Mouse (Mus musculus): ENCODE data around the gene Pcare. TPM values are rescaled to one million over a fixed set of nuclear protein-coding genes. Genes with fewer than 3 reads are reported as not detected.
"Not testable (repeated sequence)": the region's sequence is repeated elsewhere in the genome, so short reads cannot be mapped to it uniquely, and the experiment has no call there.

Pcare gene
- polyA plus RNA-seq, 1 experiment from 2014 or later, result not detected

DNA sequence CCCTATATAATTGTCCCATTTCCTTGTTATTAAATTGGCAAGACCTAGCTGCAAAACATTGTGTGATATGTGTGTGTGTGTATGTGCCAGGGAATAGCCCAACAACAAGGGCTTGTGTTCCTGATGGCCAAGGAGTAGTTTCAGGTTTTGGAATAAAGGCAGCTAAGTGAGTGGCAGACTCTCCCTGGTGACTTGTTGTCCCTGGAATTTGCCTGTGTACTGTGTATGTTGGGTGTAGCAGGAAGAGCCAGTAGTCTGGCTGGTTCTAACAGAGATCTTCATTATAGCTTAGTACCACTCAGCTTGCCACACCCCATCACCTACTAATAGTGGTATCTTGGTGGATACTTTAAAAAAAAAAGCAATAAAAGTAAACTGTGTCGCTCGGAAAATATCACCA lies 27.8 kb upstream of the Pcare start:
- no peak for ATAC-seq (ENCODE audit: low FRiP score)
- DNase-seq (ENCODE audit: low spot score), result no peak
- H3K36me3 ChIP-seq (replicated peaks; ENCODE audit: control insufficient read depth, insufficient read depth), result no peaks in the 10 kb centered on the region

DNA sequence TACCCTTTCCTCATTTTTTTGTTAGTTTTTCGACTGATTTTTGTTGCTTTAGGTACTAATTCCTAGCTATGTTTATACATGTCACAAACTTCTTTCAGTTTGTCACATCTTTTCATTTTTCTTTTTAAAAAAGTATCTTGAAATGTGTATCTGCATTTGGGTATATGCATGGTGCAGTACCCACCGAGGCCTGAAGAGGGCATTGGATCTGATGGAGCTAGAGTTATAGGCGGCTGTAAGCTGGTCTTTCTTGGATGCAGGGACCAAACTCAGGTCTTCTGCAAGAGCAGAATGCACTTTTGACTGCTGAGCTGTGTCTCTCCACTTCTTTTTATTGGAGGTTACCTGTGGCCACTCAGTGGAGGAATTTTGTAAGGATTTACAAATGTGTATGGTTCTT lies 26.0 kb upstream of the Pcare start:
- Histone ChIP-seq H3K36me3 (replicated peaks; ENCODE audit: control insufficient read depth, insufficient read depth) (no peaks in the 10 kb centered on the region), H3K27me3 (ENCODE audit: control insufficient read depth, insufficient read depth, low read length) (no peaks in the 10 kb centered on the region), H3K4me3 (replicated peaks; ENCODE audit: low read length) (no peak overlapping the region), H3K27ac (no peak overlapping the region), H3K4me2 (replicated peaks) (no peak overlapping the region), H3K9ac (no peak overlapping the region), H3K9me3 (ENCODE audit: control insufficient read depth, low read length) (no peaks in the 10 kb centered on the region), H3K4me1 (replicated peaks; ENCODE audit: control insufficient read depth, insufficient read depth, low read length) (peaks cover 11% of the 10 kb centered on the region)
- DNase-seq (ENCODE audit: low spot score) (no peak), ATAC-seq (ENCODE audit: low FRiP score) (no peak)
- WGBS, result 74% methylated on average over 3 of the region's 3 CpGs

More for the DNA sequence above, 27.8 kb upstream of the Pcare start:
- no peak overlapping the region for H3K4me2 ChIP-seq (replicated peaks)
- H3K4me1 ChIP-seq (replicated peaks; ENCODE audit: control insufficient read depth, insufficient read depth, low read length), result peaks cover 19% of the 10 kb centered on the region
- H3K27me3 ChIP-seq (ENCODE audit: control insufficient read depth, insufficient read depth, low read length), result no peaks in the 10 kb centered on the region
- no peak overlapping the region for H3K4me3 ChIP-seq (replicated peaks; ENCODE audit: low read length)
- no peak overlapping the region for H3K27ac ChIP-seq
- WGBS, result 91% methylated on average over 2 of the region's 2 CpGs
- no peak overlapping the region for H3K9ac ChIP-seq
- no peaks in the 10 kb centered on the region for H3K9me3 ChIP-seq (ENCODE audit: control insufficient read depth, low read length)

DNA sequence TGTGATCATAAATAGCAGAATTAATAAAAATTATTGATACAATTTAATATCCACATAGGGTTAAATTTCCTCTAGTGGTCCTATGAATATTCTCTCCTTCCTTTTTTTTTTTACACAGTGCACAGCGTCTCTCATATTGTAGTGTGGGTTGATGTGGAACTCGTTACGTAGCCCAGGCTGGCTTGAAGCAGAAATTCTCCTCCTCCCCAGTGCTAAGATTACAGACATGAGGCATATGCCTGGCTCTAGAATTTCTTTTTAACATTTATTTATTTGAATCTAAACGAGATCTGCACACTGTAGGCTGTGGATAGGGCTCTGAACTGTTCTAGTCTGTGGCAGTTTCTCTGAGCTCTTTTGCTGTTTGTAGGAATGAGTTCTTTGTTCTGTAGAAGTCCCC lies 22.6 kb upstream of the Pcare start:
- H3K9me3 ChIP-seq (ENCODE audit: control insufficient read depth, low read length), result no peaks in the 10 kb centered on the region
- no peaks in the 10 kb centered on the region for H3K27me3 ChIP-seq (ENCODE audit: control insufficient read depth, insufficient read depth, low read length)
- no peaks in the 10 kb centered on the region for H3K4me1 ChIP-seq (replicated peaks; ENCODE audit: control insufficient read depth, insufficient read depth, low read length)
- no peak overlapping the region for H3K27ac ChIP-seq
- WGBS, result 78% methylated on average over 4 of the region's 4 CpGs
- H3K36me3 ChIP-seq (replicated peaks; ENCODE audit: control insufficient read depth, insufficient read depth), result no peaks in the 10 kb centered on the region
- no peak overlapping the region for H3K4me2 ChIP-seq (replicated peaks)
- no peak for DNase-seq (ENCODE audit: low spot score)
- ATAC-seq (ENCODE audit: low FRiP score), result no peak
- no peak overlapping the region for H3K4me3 ChIP-seq (replicated peaks; ENCODE audit: low read length)
- H3K9ac ChIP-seq, result no peak overlapping the region

DNA sequence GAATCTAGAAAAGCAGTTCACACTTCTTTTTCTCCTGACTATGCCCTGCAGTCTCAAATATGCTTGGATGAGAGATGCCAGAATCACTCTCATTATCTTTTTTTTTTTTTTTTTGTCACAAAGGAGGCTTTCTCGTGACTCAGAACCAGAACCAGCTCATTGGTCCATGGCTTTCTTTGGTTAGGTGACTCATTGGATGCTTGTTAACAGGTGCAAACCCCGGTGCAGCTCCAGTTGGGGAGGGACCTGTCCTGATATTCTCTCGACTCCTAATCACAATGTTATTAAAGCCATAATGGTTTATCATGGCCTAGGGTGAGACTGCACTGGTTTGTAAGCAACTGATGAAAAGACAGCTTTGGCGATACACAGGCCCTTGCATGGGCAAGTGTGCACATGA lies 21.5 kb upstream of the Pcare start:
- 0 out of 2 replicates have a peak, but pooled peaks cover 4% of the 10 kb centered on the region for H3K4me1 ChIP-seq (replicated peaks; ENCODE audit: control insufficient read depth, insufficient read depth, low read length)
- no peaks in the 10 kb centered on the region for H3K36me3 ChIP-seq (replicated peaks; ENCODE audit: control insufficient read depth, insufficient read depth)
- H3K27ac ChIP-seq, result no peak overlapping the region
- DNase-seq (ENCODE audit: low spot score), result no peak
- H3K27me3 ChIP-seq (ENCODE audit: control insufficient read depth, insufficient read depth, low read length), result no peaks in the 10 kb centered on the region
- 74% methylated on average over 4 of the region's 4 CpGs for WGBS
- no peaks in the 10 kb centered on the region for H3K9me3 ChIP-seq (ENCODE audit: control insufficient read depth, low read length)
- no peak overlapping the region for H3K4me2 ChIP-seq (replicated peaks)
- H3K9ac ChIP-seq, result no peak overlapping the region
- no peak for ATAC-seq (ENCODE audit: low FRiP score)
- H3K4me3 ChIP-seq (replicated peaks; ENCODE audit: low read length), result no peak overlapping the region

DNA sequence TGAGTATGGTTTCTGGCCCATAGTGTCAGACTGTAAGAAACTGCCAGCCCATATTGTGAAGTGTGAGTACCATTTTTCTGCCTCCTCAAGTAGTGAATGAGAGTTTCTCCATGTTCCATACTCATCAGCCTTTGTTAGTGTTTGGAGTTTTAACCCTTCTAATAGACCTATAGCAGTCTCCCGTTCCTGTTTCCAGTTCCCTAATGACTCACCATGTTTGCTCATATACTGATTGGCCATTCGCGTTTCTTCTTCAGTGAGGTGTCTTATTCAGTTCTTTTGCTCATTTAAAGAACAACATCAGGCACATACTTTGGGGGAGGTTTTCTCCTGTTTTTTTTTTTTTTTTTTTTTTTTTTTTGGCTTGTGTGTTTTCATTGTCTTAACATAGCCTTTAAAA lies 18.0 kb upstream of the Pcare start:
- Histone ChIP-seq H3K4me2 (replicated peaks) (no peak overlapping the region), H3K27ac (no peak overlapping the region), H3K9ac (no peak overlapping the region), H3K4me1 (replicated peaks; ENCODE audit: control insufficient read depth, insufficient read depth, low read length) (0 out of 2 replicates have a peak, but pooled peaks cover 4% of the 10 kb centered on the region), H3K9me3 (ENCODE audit: control insufficient read depth, low read length) (no peaks in the 10 kb centered on the region), H3K36me3 (replicated peaks; ENCODE audit: control insufficient read depth, insufficient read depth) (no peaks in the 10 kb centered on the region), H3K4me3 (replicated peaks; ENCODE audit: low read length) (no peak overlapping the region), H3K27me3 (ENCODE audit: control insufficient read depth, insufficient read depth, low read length) (no peaks in the 10 kb centered on the region)
- DNase-seq (ENCODE audit: low spot score), result no peak
- 93% methylated on average over 3 of the region's 3 CpGs for WGBS
- ATAC-seq (ENCODE audit: low FRiP score), result no peak

DNA sequence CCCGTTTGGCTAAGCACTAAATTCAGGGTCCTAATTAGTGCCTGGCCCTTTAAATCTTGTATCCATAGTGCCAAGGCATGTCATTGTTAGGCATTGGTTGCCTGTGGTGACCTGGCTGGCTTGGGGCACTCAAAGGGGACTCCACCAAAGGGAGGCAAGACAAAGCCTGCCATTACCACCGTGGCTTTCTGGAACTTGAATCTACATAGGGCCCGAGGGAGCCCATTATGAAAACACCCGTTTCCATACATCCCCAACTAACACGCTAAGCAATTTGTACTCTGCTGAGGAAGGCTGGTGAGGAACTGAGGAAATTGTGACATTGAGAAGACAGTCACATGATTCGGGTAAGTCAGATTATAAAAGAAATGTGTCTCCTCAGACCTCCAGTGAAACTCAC lies 16.9 kb upstream of the Pcare start:
- no peak overlapping the region for H3K9ac ChIP-seq
- H3K36me3 ChIP-seq (replicated peaks; ENCODE audit: control insufficient read depth, insufficient read depth), result no peaks in the 10 kb centered on the region
- WGBS, result 7% methylated on average over 6 of the region's 6 CpGs
- no peak overlapping the region for H3K4me3 ChIP-seq (replicated peaks; ENCODE audit: low read length)
- H3K9me3 ChIP-seq (ENCODE audit: control insufficient read depth, low read length), result no peaks in the 10 kb centered on the region
- ATAC-seq (ENCODE audit: low FRiP score) (peak; percentile 80), DNase-seq (ENCODE audit: low spot score) (peak; percentile 35)
- H3K4me2 ChIP-seq (replicated peaks), result peak overlapping the region; percentile 24; the same call in 1 of the 2 replicates
- no peak overlapping the region for H3K27ac ChIP-seq
- 0 out of 2 replicates have a peak, but pooled peaks cover 4% of the 10 kb centered on the region for H3K4me1 ChIP-seq (replicated peaks; ENCODE audit: control insufficient read depth, insufficient read depth, low read length)
- no peaks in the 10 kb centered on the region for H3K27me3 ChIP-seq (ENCODE audit: control insufficient read depth, insufficient read depth, low read length)

DNA sequence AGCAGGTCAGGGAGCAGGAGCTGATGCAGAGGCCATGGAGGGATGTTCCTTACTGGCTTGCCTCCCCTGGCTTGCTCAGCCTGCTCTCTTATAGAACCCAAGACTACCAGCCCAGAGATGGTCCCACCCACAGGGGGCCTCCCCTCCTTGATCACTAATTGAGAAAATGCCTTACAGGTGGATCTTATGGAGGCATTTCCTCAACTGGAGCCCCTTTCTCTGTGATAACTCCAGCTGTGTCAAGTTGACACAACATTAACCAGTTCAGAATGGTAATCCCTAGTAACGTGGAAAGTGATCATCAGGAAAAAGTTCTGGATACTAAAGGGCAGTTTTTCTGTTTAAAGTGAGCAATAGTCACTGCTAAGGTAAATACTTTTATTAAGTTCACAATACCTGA lies 15.5 kb upstream of the Pcare start, which contains the start of gene Clip4:
Clip4 (plus strand) TSS at position 301 of the 400 bp plus-strand sequence.
- WGBS, result 81% methylated on average over 1 of the region's 1 CpGs
- not testable (repeated sequence) for H3K27me3 ChIP-seq (ENCODE audit: control insufficient read depth, insufficient read depth, low read length); H3K36me3 ChIP-seq (replicated peaks; ENCODE audit: control insufficient read depth, insufficient read depth); ATAC-seq (ENCODE audit: low FRiP score); H3K4me2 ChIP-seq (replicated peaks); H3K4me1 ChIP-seq (replicated peaks; ENCODE audit: control insufficient read depth, insufficient read depth, low read length); DNase-seq (ENCODE audit: low spot score); H3K9me3 ChIP-seq (ENCODE audit: control insufficient read depth, low read length); H3K27ac ChIP-seq; H3K4me3 ChIP-seq (replicated peaks; ENCODE audit: low read length); H3K9ac ChIP-seq

DNA sequence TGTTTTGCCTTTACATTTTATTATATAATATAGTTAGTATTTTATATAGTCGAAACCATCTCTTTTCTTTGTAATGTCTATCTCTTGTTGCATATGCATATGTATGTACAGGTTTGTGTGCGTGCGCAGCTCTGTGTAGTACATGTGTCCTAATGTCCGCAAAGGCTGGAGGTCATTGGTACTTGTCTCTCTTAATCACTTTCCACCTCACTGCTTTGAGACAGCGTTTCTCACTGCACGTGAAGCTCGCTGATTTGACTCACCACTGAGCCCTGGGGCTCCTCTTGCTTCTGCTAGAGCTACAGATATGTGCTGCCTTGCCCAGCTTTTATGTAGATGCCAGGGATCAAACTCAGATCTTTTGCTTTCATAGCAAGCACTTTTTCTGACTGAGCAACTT lies 7.8 kb upstream of the Pcare start:
- no peak overlapping the region for H3K4me2 ChIP-seq (replicated peaks)
- 70% methylated on average over 7 of the region's 7 CpGs for whole genome bisulfite sequencing
- no peaks in the 10 kb centered on the region for H3K9me3 ChIP-seq (ENCODE audit: control insufficient read depth, low read length)
- ATAC-seq (ENCODE audit: low FRiP score) (no peak), DNase-seq (ENCODE audit: low spot score) (no peak)
- no peaks in the 10 kb centered on the region for H3K27me3 ChIP-seq (ENCODE audit: control insufficient read depth, insufficient read depth, low read length)
- no peaks in the 10 kb centered on the region for H3K4me1 ChIP-seq (replicated peaks; ENCODE audit: control insufficient read depth, insufficient read depth, low read length)
- no peak overlapping the region for H3K4me3 ChIP-seq (replicated peaks; ENCODE audit: low read length)
- H3K36me3 ChIP-seq (replicated peaks; ENCODE audit: control insufficient read depth, insufficient read depth), result no peaks in the 10 kb centered on the region
- no peak overlapping the region for H3K27ac ChIP-seq
- no peak overlapping the region for H3K9ac ChIP-seq

DNA sequence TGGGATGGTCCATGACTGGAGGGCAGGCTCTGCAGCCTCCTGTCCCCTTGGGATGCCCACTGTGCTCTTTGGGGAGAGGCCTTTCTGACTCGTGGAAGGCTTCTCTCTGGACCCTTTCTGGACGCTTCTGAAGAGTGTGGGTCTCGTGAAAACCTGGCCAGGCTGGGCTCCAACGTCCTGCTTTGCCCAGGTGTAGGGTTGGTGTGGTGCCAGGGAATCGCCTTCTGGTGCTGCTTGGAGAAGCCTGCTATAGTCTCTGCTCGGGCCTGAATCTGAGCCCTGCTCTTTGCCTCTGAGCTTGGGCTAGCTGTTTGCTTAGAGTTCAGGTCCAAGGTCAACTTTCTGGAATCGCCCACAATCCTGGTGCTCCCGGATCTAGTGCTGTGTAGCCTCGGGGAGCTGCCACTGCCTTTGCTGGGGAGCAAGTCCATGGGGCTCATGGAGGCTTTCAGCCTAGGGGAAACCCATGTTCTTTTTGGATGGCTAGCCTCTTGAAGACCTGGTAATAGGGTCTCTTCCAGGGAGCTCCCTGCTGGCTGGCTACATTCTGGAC lies 3.0 kb downstream of the Pcare start:
- Histone ChIP-seq H3K27ac (no peak overlapping the region), H3K36me3 (replicated peaks; ENCODE audit: control insufficient read depth, insufficient read depth) (no peaks in the 10 kb centered on the region), H3K4me3 (replicated peaks; ENCODE audit: low read length) (no peak overlapping the region), H3K4me2 (replicated peaks) (no peak overlapping the region), H3K9me3 (ENCODE audit: control insufficient read depth, low read length) (no peaks in the 10 kb centered on the region), H3K9ac (no peak overlapping the region), H3K4me1 (replicated peaks; ENCODE audit: control insufficient read depth, insufficient read depth, low read length) (no peaks in the 10 kb centered on the region; the same call in 1 of the 2 replicates), H3K27me3 (ENCODE audit: control insufficient read depth, insufficient read depth, low read length) (no peaks in the 10 kb centered on the region)
- DNase-seq (ENCODE audit: low spot score) (no peak), ATAC-seq (ENCODE audit: low FRiP score) (no peak)
- WGBS, result 85% methylated on average over 9 of the region's 9 CpGs

DNA sequence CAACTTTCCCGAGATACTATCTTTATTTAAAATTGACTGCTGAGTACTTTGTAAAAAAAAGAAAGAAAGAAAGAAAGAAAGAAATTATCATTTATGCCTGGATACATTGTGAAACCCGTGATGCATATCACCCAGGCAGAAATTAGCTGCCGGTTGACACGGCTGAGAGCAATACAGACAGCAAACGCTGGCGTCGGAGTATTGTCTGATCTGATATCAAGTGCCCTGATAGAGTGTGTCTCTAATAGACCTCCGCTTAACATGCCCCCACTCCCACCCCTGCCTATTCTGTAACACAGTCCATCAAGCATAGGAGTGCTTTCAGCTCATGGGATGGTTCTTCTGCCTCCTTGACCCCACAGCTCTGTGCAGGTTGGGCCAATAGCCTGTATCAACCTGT lies 5.1 kb downstream of the Pcare start:
- ATAC-seq (ENCODE audit: low FRiP score), result no peak
- WGBS, result 66% methylated on average over 8 of the region's 8 CpGs
- H3K27ac ChIP-seq, result no peak overlapping the region
- H3K9ac ChIP-seq, result no peak overlapping the region
- H3K4me2 ChIP-seq (replicated peaks), result no peak overlapping the region
- no peaks in the 10 kb centered on the region; the same call in 1 of the 2 replicates for H3K4me1 ChIP-seq (replicated peaks; ENCODE audit: control insufficient read depth, insufficient read depth, low read length)
- H3K27me3 ChIP-seq (ENCODE audit: control insufficient read depth, insufficient read depth, low read length), result no peaks in the 10 kb centered on the region
- H3K4me3 ChIP-seq (replicated peaks; ENCODE audit: low read length), result no peak overlapping the region
- no peaks in the 10 kb centered on the region for H3K9me3 ChIP-seq (ENCODE audit: control insufficient read depth, low read length)
- no peak for DNase-seq (ENCODE audit: low spot score)
- no peaks in the 10 kb centered on the region for H3K36me3 ChIP-seq (replicated peaks; ENCODE audit: control insufficient read depth, insufficient read depth)

Measured in hindbrain, embryonic 14.5 days (tissue).